Mouse (Mus musculus) neural tube, embryonic 11.5 days (tissue): ENCODE data around the gene Dst. TPM values are rescaled to one million over a fixed set of nuclear protein-coding genes. Genes with fewer than 3 reads are reported as not detected.
"Not testable (repeated sequence)": the region's sequence is repeated elsewhere in the genome, so short reads cannot be mapped to it uniquely, and the experiment has no call there.

ENCODE experiments used
- ATAC-seq: fragments of 200-750 bp; cut with Nextera tagmentation; 2 replicates; pipeline ENCODE4 v1.8.0; 2017; ENCODE audit warnings: moderate number of reproducible peaks, mild to moderate bottlenecking, moderate TSS enrichment, moderate library complexity; ENCODE audit not compliant: insufficient read depth, low FRiP score, low TSS enrichment
- DNase-seq: peaks from one replicate; pipeline ENCODE4 v3.0.0-alpha.2; 2015; ENCODE audit warnings: low spot score
- H3K27ac ChIP-seq: fragments of 300-500 bp; sonication (generic); 2 replicates; pipeline ENCODE4 v1.5.1; 2014; ENCODE audit warnings: low read depth, mild to moderate bottlenecking, low read length
- H3K27me3 ChIP-seq: fragments of 300-500 bp; sonication (generic); 2 replicates; pipeline ENCODE4 v1.6.1; 2014; ENCODE audit warnings: mild to moderate bottlenecking, low read length, mixed read lengths; ENCODE audit not compliant: control insufficient read depth, insufficient read depth
- H3K36me3 ChIP-seq: fragments of 300-500 bp; sonication (generic); 2 replicates; pipeline ENCODE4 v1.6.1; 2014; ENCODE audit warnings: mild to moderate bottlenecking, low read length, moderate library complexity, mixed read lengths; ENCODE audit not compliant: control insufficient read depth, insufficient read depth
- H3K4me1 ChIP-seq: fragments of 300-500 bp; sonication (generic); 2 replicates; pipeline ENCODE4 v1.6.1; 2014; ENCODE audit warnings: low read length, mixed read lengths; ENCODE audit not compliant: control insufficient read depth, insufficient read depth
- H3K4me2 ChIP-seq: fragments of 300-500 bp; sonication (generic); 2 replicates; pipeline ENCODE4 v1.6.1; 2014; ENCODE audit warnings: low read depth, mild to moderate bottlenecking, moderate library complexity
- H3K4me3 ChIP-seq: fragments of 300-500 bp; sonication (generic); 2 replicates; pipeline ENCODE4 v1.5.1; 2014; ENCODE audit warnings: low read depth, low read length
- H3K9ac ChIP-seq: fragments of 300-500 bp; sonication (generic); 2 replicates; pipeline ENCODE4 v1.6.1; 2014; ENCODE audit warnings: mild to moderate bottlenecking, low read length
- H3K9me3 ChIP-seq: fragments of 300-500 bp; sonication (generic); 2 replicates; pipeline ENCODE4 v1.6.1; 2016; ENCODE audit warnings: low read length; ENCODE audit not compliant: control insufficient read depth
- WGBS: fragments of 180-500 bp; shearing (Covaris S2); extraction: QIAGEN DNeasy Blood & Tissue Kit; methylation state at CpG from one replicate; pipeline ENCODE4 v1.1.7; 2014; 5-methylcytosine and 5-hydroxymethylcytosine counted together
- polyA plus RNA-seq: library from polyadenylated mRNA; unstranded; fragments of >200 nt; fragmentation: Nextera tagmentation; extraction: Ambion mirVana; gene quantifications from 2 replicates; pipeline ENCODE4 v1.2.1, GENCODE M21; 2014

The Dst gene
- polyA plus RNA-seq, 1 experiment from 2014 or later = 46.2 TPM

GRCm38 (mm10) chr1:34307191-34307590, 399.2 kb downstream of the Dst start:
- Histone ChIP-seq H3K27ac (no peak overlapping the region), H3K9ac (no peak overlapping the region), H3K4me2 (no peak overlapping the region), H3K36me3 (peaks cover 6% of the 10 kb centered on the region; the same call in 1 of the 2 replicates), H3K4me3 (no peak overlapping the region), H3K27me3 (no peaks in the 10 kb centered on the region), H3K4me1 (no peaks in the 10 kb centered on the region), H3K9me3 (no peaks in the 10 kb centered on the region)
- WGBS = 95% methylated on average over 15 of the region's 15 CpGs
- DNase-seq (no peak), ATAC-seq (no peak)

GRCm38 (mm10) chr1:34308841-34309240, 400.8 kb downstream of the Dst start:
- not testable (repeated sequence) for H3K27me3 ChIP-seq, H3K4me1 ChIP-seq, DNase-seq, H3K27ac ChIP-seq, H3K36me3 ChIP-seq, ATAC-seq, H3K9me3 ChIP-seq, H3K9ac ChIP-seq, H3K4me2 ChIP-seq, H3K4me3 ChIP-seq
- WGBS = 93% methylated on average over 3 of the region's 3 CpGs

- H3K4me3 ChIP-seq = no peak overlapping the region
- no peaks in the 10 kb centered on the region for H3K27me3 ChIP-seq
- no peak overlapping the region for H3K27ac ChIP-seq
- WGBS = 98% methylated on average over 12 of the region's 12 CpGs
- H3K4me1 ChIP-seq = no peaks in the 10 kb centered on the region
- no peaks in the 10 kb centered on the region for H3K9me3 ChIP-seq
- no peak overlapping the region for H3K9ac ChIP-seq
- peaks cover 6% of the 10 kb centered on the region; the same call in 1 of the 2 replicates for H3K36me3 ChIP-seq
- no peak overlapping the region for H3K4me2 ChIP-seq
- DNase-seq (no peak), ATAC-seq (no peak)
Measured at GRCm38 (mm10) chr1:34309396-34309795, 401.4 kb downstream of the Dst start.

- WGBS = 82% methylated on average over 8 of the region's 8 CpGs
- no peak overlapping the region for H3K9ac ChIP-seq
- no peaks in the 10 kb centered on the region for H3K4me1 ChIP-seq
- no peak overlapping the region for H3K4me3 ChIP-seq
- DNase-seq (no peak), ATAC-seq (no peak)
- H3K9me3 ChIP-seq = no peaks in the 10 kb centered on the region
- no peak overlapping the region for H3K27ac ChIP-seq
- no peaks in the 10 kb centered on the region for H3K27me3 ChIP-seq
- H3K36me3 ChIP-seq = peaks cover 6% of the 10 kb centered on the region; the same call in 1 of the 2 replicates
- no peak overlapping the region for H3K4me2 ChIP-seq
Measured at GRCm38 (mm10) chr1:34310532-34311250, 402.7 kb downstream of the Dst start.

- Histone ChIP-seq H3K4me1 (no peaks in the 10 kb centered on the region), H3K9me3 (no peaks in the 10 kb centered on the region), H3K9ac (no peak overlapping the region), H3K4me3 (no peak overlapping the region), H3K27me3 (no peaks in the 10 kb centered on the region), H3K27ac (no peak overlapping the region), H3K36me3 (peaks cover 1% of the 10 kb centered on the region; the same call in 1 of the 2 replicates), H3K4me2 (no peak overlapping the region)
- 96% methylated on average over 4 of the region's 4 CpGs for WGBS
- DNase-seq = no peak
- no peak for ATAC-seq
Measured at GRCm38 (mm10) chr1:34312806-34313205, 404.8 kb downstream of the Dst start.

- Histone ChIP-seq H3K27me3 (no peaks in the 10 kb centered on the region), H3K36me3 (no peaks in the 10 kb centered on the region), H3K4me1 (no peaks in the 10 kb centered on the region), H3K9ac (no peak overlapping the region), H3K4me2 (no peak overlapping the region), H3K4me3 (no peak overlapping the region), H3K27ac (no peak overlapping the region), H3K9me3 (no peaks in the 10 kb centered on the region)
- 67% methylated on average over 5 of the region's 5 CpGs for WGBS
- DNase-seq = no peak
- no peak for ATAC-seq
Measured at GRCm38 (mm10) chr1:34315381-34315780, 407.4 kb downstream of the Dst start.

GRCm38 (mm10) chr1:34324255-34324654, 416.2 kb downstream of the Dst start:
- DNase-seq (no peak), ATAC-seq (no peak)
- 93% methylated on average over 7 of the region's 7 CpGs for WGBS
- Histone ChIP-seq H3K27me3 (no peaks in the 10 kb centered on the region), H3K9me3 (no peaks in the 10 kb centered on the region), H3K9ac (no peak overlapping the region), H3K4me3 (no peak overlapping the region), H3K27ac (no peak overlapping the region), H3K4me1 (no peaks in the 10 kb centered on the region), H3K36me3 (no peaks in the 10 kb centered on the region), H3K4me2 (no peak overlapping the region)

GRCm38 (mm10) chr1:34328606-34329005, 420.6 kb downstream of the Dst start:
- no peaks in the 10 kb centered on the region for H3K36me3 ChIP-seq
- ATAC-seq (no peak), DNase-seq (no peak)
- H3K27me3 ChIP-seq = no peaks in the 10 kb centered on the region
- no peak overlapping the region for H3K27ac ChIP-seq
- H3K4me3 ChIP-seq = no peak overlapping the region
- no peak overlapping the region for H3K9ac ChIP-seq
- H3K4me1 ChIP-seq = no peaks in the 10 kb centered on the region
- no peaks in the 10 kb centered on the region for H3K9me3 ChIP-seq
- H3K4me2 ChIP-seq = no peak overlapping the region
- WGBS = 83% methylated on average over 6 of the region's 6 CpGs

- Histone ChIP-seq H3K4me3 (no peak overlapping the region), H3K27me3 (no peaks in the 10 kb centered on the region), H3K36me3 (no peaks in the 10 kb centered on the region), H3K27ac (no peak overlapping the region), H3K4me2 (no peak overlapping the region), H3K9me3 (no peaks in the 10 kb centered on the region), H3K4me1 (no peaks in the 10 kb centered on the region), H3K9ac (no peak overlapping the region)
- DNase-seq (no peak), ATAC-seq (no peak)
- 82% methylated on average over 3 of the region's 3 CpGs for WGBS
Measured at GRCm38 (mm10) chr1:34331767-34332166, 423.7 kb downstream of the Dst start.
